Mouse (Mus musculus): ENCODE measurements around the gene Cd274.

The Cd274 gene

DNA sequence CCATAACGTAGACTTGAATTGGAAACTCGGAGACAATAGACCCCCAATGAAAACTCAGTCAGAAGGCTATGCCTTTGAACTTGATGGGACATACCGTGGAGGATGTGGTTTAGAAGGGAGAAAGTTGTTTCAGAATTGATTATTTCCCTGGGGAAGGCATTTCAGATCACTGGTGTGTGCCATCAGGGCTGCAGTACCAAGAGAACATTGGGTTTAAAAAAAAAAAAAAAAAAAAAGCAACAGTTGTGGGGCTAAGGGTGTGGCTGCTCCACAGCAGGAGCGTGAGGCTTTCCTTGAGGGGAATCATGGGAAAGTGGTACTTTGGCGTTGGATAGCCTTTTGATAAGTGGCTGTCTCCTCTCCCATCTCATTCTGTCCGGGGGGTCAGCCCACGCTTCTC is 55.5 kb downstream of the Cd274 start:
- DNase-seq (ENCODE audit: low spot score in 2 of 2): no peak

DNA sequence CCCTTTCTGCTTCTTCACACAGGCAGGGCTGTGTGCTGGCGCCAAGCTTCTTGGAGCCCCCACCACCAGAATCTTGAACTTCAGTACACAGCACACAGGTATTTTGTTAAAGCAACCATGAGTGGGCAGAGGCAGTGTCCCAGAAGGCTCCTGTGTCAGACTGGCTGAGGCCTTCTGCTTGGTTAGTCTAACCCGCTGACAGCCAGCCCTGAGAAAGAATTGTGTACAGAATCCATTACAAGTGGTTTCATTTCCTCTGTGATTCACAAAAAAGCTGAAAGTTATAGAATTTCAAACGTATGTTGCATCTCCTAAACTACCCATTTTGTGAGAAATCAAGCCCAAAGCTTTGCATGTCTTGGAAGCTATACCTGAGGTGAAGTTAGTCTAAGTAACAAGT is 63.3 kb downstream of the Cd274 start:
- DNase-seq (ENCODE audit: low spot score in 2 of 2): no peak

DNA sequence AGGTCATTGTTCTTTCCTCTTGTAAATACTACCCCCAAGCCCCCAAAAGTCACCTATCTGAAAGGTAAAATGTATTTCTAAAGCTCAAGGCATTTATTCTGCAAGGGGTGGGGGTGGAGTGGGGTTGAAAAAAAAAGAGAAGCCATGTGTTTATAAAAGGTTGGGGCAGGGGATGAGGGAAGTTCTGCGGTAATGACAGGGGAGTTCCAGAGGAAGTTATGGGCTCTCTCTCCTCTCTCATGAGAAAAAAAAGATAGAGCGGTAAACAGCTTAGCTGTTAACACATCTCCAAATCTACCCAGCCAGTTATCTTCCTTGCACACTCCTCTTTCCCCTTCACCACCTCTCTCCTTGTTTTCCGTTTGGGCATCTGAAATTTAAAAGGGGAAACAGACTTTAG is 63.7 kb downstream of the Cd274 start:
- DNase-seq (ENCODE audit: low spot score in 2 of 2): no peak

DNA sequence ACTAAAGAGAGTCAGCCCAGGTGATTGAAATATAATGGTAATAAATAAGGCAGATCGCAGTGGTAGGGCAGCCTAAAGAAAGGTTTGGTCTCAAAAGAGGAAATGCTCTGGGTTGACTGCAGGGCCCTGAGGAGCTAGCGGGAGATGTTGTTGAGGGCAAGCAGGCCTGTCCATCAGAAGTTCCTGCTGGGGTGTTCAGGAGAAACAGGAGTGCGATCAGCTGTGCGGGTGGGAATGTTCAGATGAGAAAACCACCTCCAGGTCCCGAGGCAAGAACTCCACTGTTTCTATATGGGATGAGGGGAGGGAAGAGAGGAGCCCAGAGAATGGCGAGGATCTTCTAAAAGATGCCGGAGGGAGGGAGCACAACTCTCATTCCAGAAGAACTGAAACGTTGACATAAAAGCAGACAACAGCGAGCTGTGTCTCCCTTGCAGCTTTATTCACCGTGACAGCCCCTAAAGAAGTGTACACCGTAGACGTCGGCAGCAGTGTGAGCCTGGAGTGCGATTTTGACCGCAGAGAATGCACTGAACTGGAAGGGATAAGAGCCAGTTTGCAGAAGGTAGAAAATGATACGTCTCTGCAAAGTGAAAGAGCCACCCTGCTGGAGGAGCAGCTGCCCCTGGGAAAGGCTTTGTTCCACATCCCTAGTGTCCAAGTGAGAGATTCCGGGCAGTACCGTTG is 69.7 kb downstream of the Cd274 start:
- no peak for DNase-seq (ENCODE audit: low spot score in 2 of 2)
